Mouse (Mus musculus): Measurements from ENCODE around the gene Pbx4.

The Pbx4 gene

GRCm38 (mm10) chr8:69832298-69832853 lies at the start of gene Pbx4:
Gene Pbx4, plus strand, starts transcription at chr8:69832491.
- peak; percentile 86 for DNase-seq (ENCODE audit: low spot score)

GRCm38 (mm10) chr8:69789105-69789504 lies 43.2 kb upstream of the Pbx4 start:
- no peak for DNase-seq (ENCODE audit: low spot score)

- no peak for DNase-seq (ENCODE audit: low spot score)
Measured at GRCm38 (mm10) chr8:69789731-69790130, 42.6 kb upstream of the Pbx4 start.

- no peak for DNase-seq (ENCODE audit: low spot score)
Measured at GRCm38 (mm10) chr8:69790364-69790763, 41.9 kb upstream of the Pbx4 start.

- peak; percentile 91 for DNase-seq (ENCODE audit: low spot score)
Measured at GRCm38 (mm10) chr8:69790773-69791367, 41.4 kb upstream of the Pbx4 start, which contains the start of the genes Atp13a1 and Zfp866. Gene Atp13a1, plus strand, starts transcription at chr8:69791163. Gene Zfp866, minus strand, starts transcription at chr8:69791178.

- DNase-seq (ENCODE audit: low spot score), result no peak
Measured at GRCm38 (mm10) chr8:69791415-69792068, 40.7 kb upstream of the Pbx4 start.

GRCm38 (mm10) chr8:69793666-69794065 lies 38.6 kb upstream of the Pbx4 start:
- DNase-seq (ENCODE audit: low spot score), result no peak

GRCm38 (mm10) chr8:69794096-69794495 lies 38.2 kb upstream of the Pbx4 start:
- DNase-seq (ENCODE audit: low spot score), result no peak

GRCm38 (mm10) chr8:69794901-69795300 lies 37.4 kb upstream of the Pbx4 start:
- no peak for DNase-seq (ENCODE audit: low spot score)

GRCm38 (mm10) chr8:69796721-69797345 lies 35.5 kb upstream of the Pbx4 start:
- no peak for DNase-seq (ENCODE audit: low spot score)

- no peak for DNase-seq (ENCODE audit: low spot score)
Measured at GRCm38 (mm10) chr8:69797661-69798060, 34.6 kb upstream of the Pbx4 start.

- no peak for DNase-seq (ENCODE audit: low spot score)
Measured at GRCm38 (mm10) chr8:69799261-69799660, 33.0 kb upstream of the Pbx4 start.

GRCm38 (mm10) chr8:69799946-69800345 lies 32.3 kb upstream of the Pbx4 start:
- no peak for DNase-seq (ENCODE audit: low spot score)

GRCm38 (mm10) chr8:69801796-69802195 lies 30.5 kb upstream of the Pbx4 start:
- no peak for DNase-seq (ENCODE audit: low spot score)

- DNase-seq (ENCODE audit: low spot score), result no peak
Measured at GRCm38 (mm10) chr8:69802216-69802615, 30.1 kb upstream of the Pbx4 start.

GRCm38 (mm10) chr8:69803366-69803765 lies 28.9 kb upstream of the Pbx4 start:
- no peak for DNase-seq (ENCODE audit: low spot score)

GRCm38 (mm10) chr8:69804537-69804936 lies 27.8 kb upstream of the Pbx4 start:
- no peak for DNase-seq (ENCODE audit: low spot score)

- DNase-seq (ENCODE audit: low spot score), result no peak
Measured at GRCm38 (mm10) chr8:69805086-69805485, 27.2 kb upstream of the Pbx4 start.

GRCm38 (mm10) chr8:69805491-69805890 lies 26.8 kb upstream of the Pbx4 start:
- DNase-seq (ENCODE audit: low spot score), result no peak

- no peak for DNase-seq (ENCODE audit: low spot score)
Measured at GRCm38 (mm10) chr8:69807236-69807635, 25.1 kb upstream of the Pbx4 start.

- DNase-seq (ENCODE audit: low spot score), result peak; percentile 86
Measured at GRCm38 (mm10) chr8:69808094-69808863, 24.0 kb upstream of the Pbx4 start, which contains the start of gene Gmip. Gene Gmip, plus strand, starts transcription at chr8:69808679.

- DNase-seq (ENCODE audit: low spot score), result no peak
Measured at GRCm38 (mm10) chr8:69808864-69809403, 23.4 kb upstream of the Pbx4 start.

Data from lung, postnatal 25 days (tissue).